Mouse (Mus musculus) heart, embryonic 11.5 days (tissue): ENCODE data around the gene Il10ra. TPM values are rescaled to one million over a fixed set of nuclear protein-coding genes. Genes with fewer than 3 reads are reported as not detected.

Experiments used
- ATAC-seq: fragments of 200-750 bp; cut with Nextera tagmentation; replicated peaks from 2 replicates; pipeline ENCODE4 v1.8.0; 2017; ENCODE audit warnings: moderate library complexity; ENCODE audit not compliant: insufficient number of reproducible peaks, low FRiP score, low TSS enrichment
- H3K27ac ChIP-seq: fragments of 300-500 bp; sonication (generic); 2 replicates; pipeline ENCODE4 v1.5.1; 2014; ENCODE audit warnings: mild to moderate bottlenecking, low read depth, low read length
- H3K27me3 ChIP-seq: fragments of 300-500 bp; sonication (generic); 2 replicates; pipeline ENCODE4 v1.6.1; 2014; ENCODE audit warnings: mild to moderate bottlenecking, low read length, mixed read lengths; ENCODE audit not compliant: control insufficient read depth, insufficient read depth
- H3K36me3 ChIP-seq: fragments of 300-500 bp; sonication (generic); 2 replicates; pipeline ENCODE4 v1.6.1; 2014; ENCODE audit warnings: mild to moderate bottlenecking, low read length, moderate library complexity, mixed read lengths; ENCODE audit not compliant: control insufficient read depth, insufficient read depth
- H3K4me1 ChIP-seq: fragments of 300-500 bp; sonication (generic); 2 replicates; pipeline ENCODE4 v1.6.1; 2014; ENCODE audit warnings: low read length; ENCODE audit not compliant: control insufficient read depth, insufficient read depth
- H3K4me2 ChIP-seq: fragments of 300-500 bp; sonication (generic); 2 replicates; pipeline ENCODE4 v1.6.1; 2014; ENCODE audit warnings: mild to moderate bottlenecking, moderate library complexity
- H3K4me3 ChIP-seq: fragments of 300-500 bp; sonication (generic); 2 replicates; pipeline ENCODE4 v1.5.1; 2014; ENCODE audit warnings: low read depth, low read length
- H3K9ac ChIP-seq: fragments of 300-500 bp; sonication (generic); 2 replicates; pipeline ENCODE4 v1.6.1; 2014; ENCODE audit warnings: mild to moderate bottlenecking, low read depth, low read length, moderate library complexity
- H3K9me3 ChIP-seq: fragments of 300-500 bp; sonication (generic); replicated peaks from 2 replicates; pipeline ENCODE4 v1.6.1; 2016; ENCODE audit warnings: low read length; ENCODE audit not compliant: control insufficient read depth
- WGBS: fragments of 180-500 bp; shearing (Covaris S2); extraction: QIAGEN DNeasy Blood & Tissue Kit; methylation state at CpG from one replicate; pipeline ENCODE4 v1.1.7; 2014; ENCODE audit not compliant: insufficient replicate concordance; 5-methylcytosine and 5-hydroxymethylcytosine counted together
- polyA plus RNA-seq: library from polyadenylated mRNA; unstranded; fragments of >200 nt; fragmentation: Nextera tagmentation; extraction: Ambion mirVana; gene quantifications from 2 replicates; pipeline ENCODE4 v1.2.1, GENCODE M21; 2014

The Il10ra gene
- polyA plus RNA-seq, 1 experiment from 2014 or later, result 0.37 TPM

GRCm38 (mm10) chr9:45236744-45237143 lies 32.2 kb downstream of the Il10ra start:
- no peak overlapping the region for H3K4me2 ChIP-seq
- H3K9ac ChIP-seq, result no peak overlapping the region
- no peaks in the 10 kb centered on the region for H3K9me3 ChIP-seq
- no peaks in the 10 kb centered on the region for H3K36me3 ChIP-seq
- ATAC-seq, result no peak
- 52% methylated on average over 7 of the region's 7 CpGs for WGBS
- no peaks in the 10 kb centered on the region for H3K27me3 ChIP-seq
- no peaks in the 10 kb centered on the region for H3K4me1 ChIP-seq
- H3K4me3 ChIP-seq, result no peak overlapping the region
- no peak overlapping the region for H3K27ac ChIP-seq

- Histone ChIP-seq H3K9me3 (no peaks in the 10 kb centered on the region), H3K27me3 (0 out of 2 replicates have a peak, but pooled peaks cover 2% of the 10 kb centered on the region), H3K36me3 (no peaks in the 10 kb centered on the region), H3K4me3 (no peak overlapping the region), H3K9ac (no peak overlapping the region), H3K4me2 (no peak overlapping the region), H3K27ac (no peak overlapping the region), H3K4me1 (no peaks in the 10 kb centered on the region)
- 65% methylated on average over 6 of the region's 6 CpGs for WGBS
- no peak for ATAC-seq
Measured at GRCm38 (mm10) chr9:45235668-45236227, 33.2 kb downstream of the Il10ra start.

GRCm38 (mm10) chr9:45229359-45229758 lies 39.6 kb downstream of the Il10ra start:
- ATAC-seq, result no peak
- Histone ChIP-seq H3K9ac (no peak overlapping the region), H3K4me2 (no peak overlapping the region), H3K4me3 (no peak overlapping the region), H3K27ac (no peak overlapping the region), H3K9me3 (no peaks in the 10 kb centered on the region), H3K36me3 (no peaks in the 10 kb centered on the region), H3K27me3 (0 out of 2 replicates have a peak, but pooled peaks cover 2% of the 10 kb centered on the region), H3K4me1 (no peaks in the 10 kb centered on the region)
- WGBS, result 77% methylated on average over 8 of the region's 8 CpGs

- 16% methylated on average over 6 of the region's 6 CpGs for WGBS
- H3K27me3 ChIP-seq, result no peaks in the 10 kb centered on the region
- ATAC-seq, result no peak
Measured at GRCm38 (mm10) chr9:45221567-45221966, 47.4 kb downstream of the Il10ra start.

GRCm38 (mm10) chr9:45219644-45220043 lies 49.3 kb downstream of the Il10ra start:
- Histone ChIP-seq H3K27ac (no peak overlapping the region), H3K9me3 (no peaks in the 10 kb centered on the region), H3K27me3 (no peaks in the 10 kb centered on the region), H3K4me1 (no peaks in the 10 kb centered on the region), H3K4me2 (no peak overlapping the region), H3K9ac (no peak overlapping the region), H3K4me3 (no peak overlapping the region), H3K36me3 (no peaks in the 10 kb centered on the region)
- 67% methylated on average over 3 of the region's 3 CpGs for WGBS
- ATAC-seq, result no peak

More at GRCm38 (mm10) chr9:45221567-45221966, 47.4 kb downstream of the Il10ra start:
- Histone ChIP-seq H3K36me3 (no peaks in the 10 kb centered on the region), H3K9ac (no peak overlapping the region), H3K27ac (no peak overlapping the region), H3K4me3 (no peak overlapping the region), H3K9me3 (no peaks in the 10 kb centered on the region), H3K4me1 (no peaks in the 10 kb centered on the region), H3K4me2 (no peak overlapping the region)

GRCm38 (mm10) chr9:45215526-45216179 lies 53.3 kb downstream of the Il10ra start:
- Histone ChIP-seq H3K4me2 (no peak overlapping the region), H3K36me3 (no peaks in the 10 kb centered on the region), H3K27ac (no peak overlapping the region), H3K4me3 (no peak overlapping the region), H3K27me3 (no peaks in the 10 kb centered on the region), H3K4me1 (no peaks in the 10 kb centered on the region), H3K9me3 (no peaks in the 10 kb centered on the region), H3K9ac (no peak overlapping the region)
- no peak for ATAC-seq
- WGBS, result 65% methylated on average over 11 of the region's 11 CpGs

- H3K4me2 ChIP-seq, result no peak overlapping the region
- H3K36me3 ChIP-seq, result no peaks in the 10 kb centered on the region
- ATAC-seq, result no peak
- no peak overlapping the region for H3K9ac ChIP-seq
- 78% methylated on average over 6 of the region's 6 CpGs for WGBS
- H3K27me3 ChIP-seq, result no peaks in the 10 kb centered on the region
- no peak overlapping the region for H3K27ac ChIP-seq
- no peak overlapping the region for H3K4me3 ChIP-seq
- H3K4me1 ChIP-seq, result no peaks in the 10 kb centered on the region
- no peaks in the 10 kb centered on the region for H3K9me3 ChIP-seq
Measured at GRCm38 (mm10) chr9:45212001-45212400, 56.9 kb downstream of the Il10ra start.

GRCm38 (mm10) chr9:45207015-45207743 lies 61.8 kb downstream of the Il10ra start:
- no peak overlapping the region for H3K9ac ChIP-seq
- H3K4me2 ChIP-seq, result no peak overlapping the region
- H3K27me3 ChIP-seq, result no peaks in the 10 kb centered on the region
- WGBS, result 71% methylated on average over 7 of the region's 7 CpGs
- H3K9me3 ChIP-seq, result no peaks in the 10 kb centered on the region
- H3K4me1 ChIP-seq, result no peaks in the 10 kb centered on the region
- no peak overlapping the region for H3K4me3 ChIP-seq
- H3K27ac ChIP-seq, result no peak overlapping the region
- H3K36me3 ChIP-seq, result no peaks in the 10 kb centered on the region
- no peak for ATAC-seq
